Mouse (Mus musculus): ENCODE results near the gene Mpz. TPM values are rescaled to one million over a fixed set of nuclear protein-coding genes. Genes with fewer than 3 reads are reported as not detected.

Mpz gene
- polyA plus RNA-seq, 1 experiment = 1.2 TPM

DNA sequence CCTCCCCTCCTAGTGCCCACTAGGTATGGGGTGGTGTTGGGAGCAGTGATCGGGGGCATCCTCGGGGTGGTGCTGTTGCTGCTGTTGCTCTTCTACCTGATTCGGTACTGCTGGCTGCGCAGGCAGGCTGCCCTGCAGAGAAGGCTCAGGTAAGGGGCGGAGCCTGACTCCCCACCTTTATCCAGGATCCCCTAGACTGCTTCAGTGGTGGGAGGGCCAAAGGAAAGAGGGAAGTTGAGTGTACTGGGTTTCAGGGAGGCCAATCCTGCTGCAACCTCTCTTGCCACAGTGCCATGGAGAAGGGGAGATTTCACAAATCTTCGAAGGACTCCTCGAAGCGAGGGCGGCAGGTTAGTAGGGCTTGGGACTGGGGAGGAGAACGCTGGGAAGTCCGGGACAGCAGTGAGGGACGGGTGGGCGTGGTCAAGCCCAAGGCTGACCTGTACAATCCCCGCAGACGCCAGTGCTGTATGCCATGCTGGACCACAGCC, 9.0 kb downstream of the Mpz start:
- H3K4me3 ChIP-seq (ENCODE audit: insufficient read depth, low read length) = no peak overlapping the region
- no peak overlapping the region for H3K27ac ChIP-seq (ENCODE audit: insufficient read depth, low read length)
- TF ChIP-seq POLR2A (IDR thresholded peaks at IDR 0.05; ENCODE audit: low read depth, low read length) (no peak), CTCF (IDR thresholded peaks at IDR 0.05; ENCODE audit: borderline replicate concordance, insufficient read depth, low read length) (no peak)
- no peaks in the 10 kb centered on the region for H3K4me1 ChIP-seq (ENCODE audit: control insufficient read depth, insufficient read depth, low read length)

DNA sequence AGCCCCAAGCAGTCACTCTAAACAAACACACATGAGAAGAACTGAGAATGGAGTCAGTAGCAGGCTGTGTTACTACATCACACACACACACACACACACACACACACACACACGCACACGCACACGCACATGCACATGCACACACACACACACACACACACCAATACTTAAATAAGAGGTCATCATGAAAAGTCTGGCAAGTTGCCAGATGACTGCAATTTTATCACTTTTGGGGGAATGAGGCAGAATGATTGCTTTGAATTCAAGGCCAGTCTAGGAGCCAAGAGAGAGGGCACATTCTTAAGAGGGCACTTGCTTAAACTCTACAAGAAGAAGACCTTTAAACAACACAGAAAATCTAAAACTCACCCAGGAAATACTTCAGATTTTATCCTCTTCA, 12.0 kb downstream of the Mpz start:
- Histone ChIP-seq H3K4me1 (ENCODE audit: control insufficient read depth, insufficient read depth, low read length) (peaks cover 2% of the 10 kb centered on the region; the same call in 1 of the 2 replicates), H3K4me3 (ENCODE audit: insufficient read depth, low read length) (no peak overlapping the region), H3K27ac (ENCODE audit: insufficient read depth, low read length) (no peak overlapping the region)
- TF ChIP-seq CTCF (IDR thresholded peaks at IDR 0.05; ENCODE audit: borderline replicate concordance, insufficient read depth, low read length) (no peak), POLR2A (IDR thresholded peaks at IDR 0.05; ENCODE audit: low read depth, low read length) (no peak)

DNA sequence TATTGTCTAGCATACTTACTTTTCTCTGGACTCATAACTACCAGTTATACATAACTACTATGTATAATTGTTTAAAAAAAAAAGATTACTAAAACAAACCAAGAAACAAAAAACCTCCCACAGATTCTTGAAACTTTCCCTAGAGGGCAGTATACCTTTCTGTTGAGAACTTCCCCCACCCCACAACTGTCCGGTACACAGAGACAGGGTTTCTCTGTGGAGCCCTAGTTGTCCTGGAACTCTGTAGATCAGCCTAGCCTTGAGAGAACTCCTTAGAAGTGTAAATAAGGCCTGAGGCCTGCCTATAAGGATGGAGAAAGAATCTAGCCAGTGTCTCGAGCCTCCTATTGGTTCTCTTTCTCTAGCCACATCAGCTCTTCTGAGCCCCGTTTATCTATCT, 13.7 kb downstream of the Mpz start:
- no peak for TF ChIP-seq CTCF (IDR thresholded peaks at IDR 0.05; ENCODE audit: borderline replicate concordance, insufficient read depth, low read length)
- TF ChIP-seq POLR2A (IDR thresholded peaks at IDR 0.05; ENCODE audit: low read depth, low read length) = no peak
- H3K27ac ChIP-seq (ENCODE audit: insufficient read depth, low read length) = no peak overlapping the region
- no peak overlapping the region for H3K4me3 ChIP-seq (ENCODE audit: insufficient read depth, low read length)
- peaks cover 2% of the 10 kb centered on the region; the same call in 1 of the 2 replicates for H3K4me1 ChIP-seq (ENCODE audit: control insufficient read depth, insufficient read depth, low read length)

- peaks cover 2% of the 10 kb centered on the region; the same call in 1 of the 2 replicates for H3K4me1 ChIP-seq (ENCODE audit: control insufficient read depth, insufficient read depth, low read length)
- H3K27ac ChIP-seq (ENCODE audit: insufficient read depth, low read length) = no peak overlapping the region
- TF ChIP-seq POLR2A (IDR thresholded peaks at IDR 0.05; ENCODE audit: low read depth, low read length) (no peak), CTCF (IDR thresholded peaks at IDR 0.05; ENCODE audit: borderline replicate concordance, insufficient read depth, low read length) (no peak)
- no peak overlapping the region for H3K4me3 ChIP-seq (ENCODE audit: insufficient read depth, low read length)
Observed at GRCm38 (mm10) chr1:171165629-171166345, 15.3 kb downstream of the Mpz start.

DNA sequence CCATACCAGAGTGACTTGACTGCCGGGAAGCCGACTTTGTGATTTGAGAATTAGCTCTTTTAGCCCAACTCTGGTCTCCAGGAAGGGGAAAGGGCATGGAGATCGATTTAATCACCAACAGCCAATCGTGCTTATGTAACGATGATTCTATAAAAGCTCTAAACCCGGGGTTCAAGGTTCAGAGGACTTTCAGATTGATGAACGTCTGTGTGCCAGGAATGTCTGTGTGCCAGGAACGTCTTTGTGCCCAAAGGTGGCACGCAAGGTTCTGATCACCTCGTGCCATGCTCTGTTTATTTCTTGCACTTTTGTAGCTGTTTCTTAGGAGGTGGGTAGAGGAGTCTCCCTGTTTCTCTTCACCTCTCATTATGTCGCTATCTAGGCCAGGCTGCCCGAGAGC, 18.4 kb downstream of the Mpz start:
- Histone ChIP-seq H3K4me1 (ENCODE audit: control insufficient read depth, insufficient read depth, low read length) (peaks cover 2% of the 10 kb centered on the region; the same call in 1 of the 2 replicates), H3K27ac (ENCODE audit: insufficient read depth, low read length) (no peak overlapping the region), H3K4me3 (ENCODE audit: insufficient read depth, low read length) (no peak overlapping the region)
- TF ChIP-seq CTCF (IDR thresholded peaks at IDR 0.05; ENCODE audit: borderline replicate concordance, insufficient read depth, low read length) = no peak
- TF ChIP-seq POLR2A (IDR thresholded peaks at IDR 0.05; ENCODE audit: low read depth, low read length) = no peak

DNA sequence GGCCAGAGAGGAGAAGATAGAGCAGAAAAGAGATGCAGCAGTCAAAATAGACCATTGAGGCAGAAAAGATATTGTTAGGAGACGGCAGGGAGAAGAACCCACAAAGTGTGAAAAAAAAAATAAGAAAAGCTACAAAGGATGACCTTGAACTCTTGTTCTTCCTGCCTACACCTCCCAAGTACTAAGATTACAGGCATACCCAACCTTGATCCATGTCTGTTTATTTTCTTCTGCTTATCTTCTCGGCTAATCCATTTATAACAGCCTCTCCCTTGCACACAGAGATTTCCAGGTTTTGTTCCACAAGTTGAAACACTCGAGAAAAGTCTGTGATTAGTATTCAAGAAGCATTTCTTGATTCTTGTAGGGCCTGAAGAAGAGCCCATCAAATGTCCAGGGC, 19.4 kb downstream of the Mpz start:
- Histone ChIP-seq H3K4me3 (ENCODE audit: insufficient read depth, low read length) (no peak overlapping the region), H3K27ac (ENCODE audit: insufficient read depth, low read length) (no peak overlapping the region), H3K4me1 (ENCODE audit: control insufficient read depth, insufficient read depth, low read length) (peaks cover 2% of the 10 kb centered on the region; the same call in 1 of the 2 replicates)
- TF ChIP-seq POLR2A (IDR thresholded peaks at IDR 0.05; ENCODE audit: low read depth, low read length) (no peak), CTCF (IDR thresholded peaks at IDR 0.05; ENCODE audit: borderline replicate concordance, insufficient read depth, low read length) (no peak)

GRCm38 (mm10) chr1:171171138-171171537, 20.6 kb downstream of the Mpz start:
- Histone ChIP-seq H3K27ac (ENCODE audit: insufficient read depth, low read length) (no peak overlapping the region), H3K4me1 (ENCODE audit: control insufficient read depth, insufficient read depth, low read length) (no peaks in the 10 kb centered on the region), H3K4me3 (ENCODE audit: insufficient read depth, low read length) (no peak overlapping the region)
- TF ChIP-seq CTCF (IDR thresholded peaks at IDR 0.05; ENCODE audit: borderline replicate concordance, insufficient read depth, low read length) (no peak), POLR2A (IDR thresholded peaks at IDR 0.05; ENCODE audit: low read depth, low read length) (no peak)

DNA sequence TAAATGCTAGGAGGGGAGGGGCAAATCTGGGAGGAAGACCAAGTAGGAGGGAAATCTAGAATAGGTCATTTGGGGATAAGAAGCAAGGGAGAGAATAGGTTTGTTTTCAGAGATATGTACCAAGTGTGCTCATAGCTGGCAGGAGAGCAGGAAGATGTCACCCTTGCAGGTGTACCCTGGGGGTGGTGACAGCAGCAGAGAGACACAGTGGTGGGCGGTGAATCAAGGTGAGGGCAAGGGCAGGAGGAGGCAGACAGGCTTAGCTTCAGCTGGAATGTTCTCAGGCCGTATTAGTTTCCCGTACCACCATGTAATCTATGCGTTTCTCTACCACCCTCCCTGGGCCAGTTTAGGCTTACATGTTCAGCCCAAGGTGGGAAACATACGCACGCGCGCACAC, 22.3 kb downstream of the Mpz start:
- H3K27ac ChIP-seq (ENCODE audit: insufficient read depth, low read length) = no peak overlapping the region
- no peak overlapping the region for H3K4me3 ChIP-seq (ENCODE audit: insufficient read depth, low read length)
- H3K4me1 ChIP-seq (ENCODE audit: control insufficient read depth, insufficient read depth, low read length) = no peaks in the 10 kb centered on the region
- TF ChIP-seq CTCF (IDR thresholded peaks at IDR 0.05; ENCODE audit: borderline replicate concordance, insufficient read depth, low read length) = no peak
- TF ChIP-seq POLR2A (IDR thresholded peaks at IDR 0.05; ENCODE audit: low read depth, low read length) = no peak

DNA sequence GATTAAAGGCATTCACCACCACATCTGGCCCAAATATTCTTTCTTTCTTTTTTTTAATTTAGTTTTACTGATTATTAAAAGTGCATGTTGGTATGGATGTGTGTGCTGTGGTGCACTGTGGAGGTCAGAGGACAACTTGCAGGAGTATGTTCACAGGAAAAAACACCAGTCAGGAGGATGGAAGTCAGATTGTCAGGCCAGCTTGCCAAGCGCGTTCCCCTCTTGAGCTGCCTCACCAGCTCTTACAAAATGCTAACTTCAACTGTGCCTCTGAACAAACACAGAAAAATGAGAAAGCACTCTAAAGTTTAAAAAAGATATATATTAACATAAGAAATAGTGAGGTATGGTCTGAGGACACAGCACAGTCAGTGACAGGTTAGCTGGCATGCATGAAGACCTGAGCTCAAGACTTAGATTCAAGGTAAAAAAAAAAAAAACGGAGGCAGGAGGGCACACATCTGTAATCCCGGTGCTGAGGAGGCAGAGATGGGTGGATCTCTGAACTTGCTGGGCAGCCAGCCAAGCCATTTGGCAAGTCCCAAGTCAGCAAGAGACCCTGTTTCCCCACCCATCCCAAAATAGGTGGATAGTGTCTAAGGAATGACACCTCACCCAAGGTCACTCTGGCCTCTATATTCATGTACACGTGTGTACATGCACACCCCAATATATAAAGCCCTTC, 29.1 kb downstream of the Mpz start:
- TF ChIP-seq CTCF (IDR thresholded peaks at IDR 0.05; ENCODE audit: borderline replicate concordance, insufficient read depth, low read length) (no peak), POLR2A (IDR thresholded peaks at IDR 0.05; ENCODE audit: low read depth, low read length) (no peak)

GRCm38 (mm10) chr1:171183025-171183424, 32.5 kb downstream of the Mpz start:
- Histone ChIP-seq H3K27ac (ENCODE audit: insufficient read depth, low read length) (no peak overlapping the region), H3K4me3 (ENCODE audit: insufficient read depth, low read length) (no peak overlapping the region), H3K4me1 (ENCODE audit: control insufficient read depth, insufficient read depth, low read length) (peaks cover 3% of the 10 kb centered on the region; the same call in 1 of the 2 replicates)
- no peak for TF ChIP-seq CTCF (IDR thresholded peaks at IDR 0.05; ENCODE audit: borderline replicate concordance, insufficient read depth, low read length)
- TF ChIP-seq POLR2A (IDR thresholded peaks at IDR 0.05; ENCODE audit: low read depth, low read length) = no peak

More for the DNA sequence above, 29.1 kb downstream of the Mpz start:
- peaks cover 3% of the 10 kb centered on the region; the same call in 1 of the 2 replicates for H3K4me1 ChIP-seq (ENCODE audit: control insufficient read depth, insufficient read depth, low read length)
- no peak overlapping the region for H3K4me3 ChIP-seq (ENCODE audit: insufficient read depth, low read length)
- H3K27ac ChIP-seq (ENCODE audit: insufficient read depth, low read length) = no peak overlapping the region

All from embryonic fibroblast, embryonic 13.5 days (primary cell).